Mouse (Mus musculus): ENCODE data around the gene Ston2. TPM values are rescaled to one million over a fixed set of nuclear protein-coding genes. Genes with fewer than 3 reads are reported as not detected.

Ston2 gene
- polyA plus RNA-seq (2015; fragmentation: Nextera tagmentation; extraction: Ambion mirVana) = 9.8 and 11.1 TPM in 2 replicates

DNA sequence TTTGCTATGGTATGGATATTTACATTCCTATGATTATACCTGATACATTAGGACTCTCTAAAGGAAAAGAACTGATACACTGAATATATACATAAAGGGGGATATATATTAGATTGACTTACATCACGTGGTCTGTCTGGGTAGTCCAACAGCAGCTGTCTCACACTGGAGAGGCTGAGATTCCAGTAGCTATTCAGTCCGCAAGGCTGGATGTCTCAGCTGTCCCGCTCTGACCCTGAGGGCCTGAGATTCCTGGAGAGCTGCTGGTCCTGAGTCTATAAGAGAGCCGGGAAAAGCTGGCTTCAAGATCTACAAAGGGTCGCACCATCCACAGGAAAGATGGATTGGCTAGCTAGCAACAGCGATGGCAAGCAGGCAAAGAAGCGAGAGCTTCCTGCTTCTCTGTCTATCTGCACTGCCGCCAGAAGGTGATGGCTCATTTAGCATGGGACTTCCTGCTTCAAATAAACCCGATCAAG, at the start of gene Ston2:
Ston2 (minus strand) TSS at position 429 of the 479 bp plus-strand sequence.
- Histone ChIP-seq H3K36me3 (no peaks in the 10 kb centered on the region), H3K27ac (no peak within 1 kb of the TSS), H3K4me1 (0 out of 2 replicates have a peak, but pooled peaks cover 6% of the 10 kb centered on the region), H3K4me3 (replicated peaks) (no peak within 1 kb of the TSS), H3K4me2 (no peak within 1 kb of the TSS), H3K9ac (no peak within 1 kb of the TSS), H3K9me3 (no peaks in the 10 kb centered on the region), H3K27me3 (replicated peaks) (no peaks in the 10 kb centered on the region)
- 60% methylated on average over 9 of the region's 9 CpGs for WGBS
- ATAC-seq (ENCODE audit: insufficient read depth, low FRiP score, low read depth) = no peak

DNA sequence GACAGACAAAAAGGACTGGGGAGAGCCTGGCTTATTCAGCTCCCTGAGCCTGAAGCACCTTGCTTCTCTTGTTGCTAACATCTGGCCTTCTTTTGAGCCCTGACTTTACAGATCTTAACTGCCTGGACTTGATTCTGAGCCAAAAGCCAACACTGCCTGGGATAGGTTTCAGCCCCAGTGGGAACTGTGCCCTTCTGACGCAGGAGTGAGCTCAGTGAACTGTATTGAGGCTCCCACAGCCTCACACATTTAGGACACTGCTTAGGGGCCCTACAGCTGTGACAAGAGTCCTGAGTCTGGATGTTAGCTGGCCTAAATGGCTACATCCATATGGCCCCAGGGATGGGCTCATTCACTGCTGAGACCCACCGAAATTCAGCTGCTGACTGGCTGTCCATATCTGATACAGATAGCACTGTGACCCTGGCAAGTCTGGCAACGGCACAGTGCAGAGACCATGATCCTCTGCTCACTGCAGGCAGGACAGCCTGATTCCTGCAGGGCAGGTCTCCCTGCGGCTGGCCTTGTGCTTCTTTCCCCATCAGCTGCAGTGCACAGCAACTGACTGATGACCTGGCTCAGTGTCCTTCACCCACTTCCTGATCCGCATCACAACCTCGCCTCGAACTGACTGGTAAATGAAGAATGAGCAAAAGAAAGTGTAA, 49.3 kb upstream of the Ston2 start:
- 73% methylated on average over 7 of the region's 7 CpGs for WGBS
- H3K4me2 ChIP-seq = no peak overlapping the region

DNA sequence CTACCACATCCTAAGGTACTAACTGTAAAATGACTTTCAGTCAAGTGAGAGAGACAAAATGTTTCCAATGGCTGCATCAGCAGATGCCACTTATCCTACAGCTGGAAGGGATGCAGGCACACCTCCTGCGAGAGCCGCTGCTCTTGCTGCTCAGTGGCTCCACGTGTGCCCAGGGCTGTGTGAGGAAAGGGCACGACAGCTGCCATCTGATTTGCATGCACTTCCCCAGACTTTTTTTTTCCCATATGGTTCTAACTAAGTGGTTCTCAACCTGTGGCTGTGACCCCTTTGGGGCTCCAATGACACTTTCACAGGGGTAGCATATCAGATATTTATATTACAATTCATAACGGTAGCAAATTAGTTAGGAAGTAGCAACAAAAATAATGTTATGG, 45.7 kb upstream of the Ston2 start:
- H3K4me2 ChIP-seq = no peak overlapping the region
- no peak overlapping the region for H3K9ac ChIP-seq
- H3K4me1 ChIP-seq = no peaks in the 10 kb centered on the region
- no peak overlapping the region for H3K4me3 ChIP-seq (replicated peaks)
- H3K27me3 ChIP-seq (replicated peaks) = no peaks in the 10 kb centered on the region
- H3K36me3 ChIP-seq = peaks cover 44% of the 10 kb centered on the region
- no peak for ATAC-seq (ENCODE audit: insufficient read depth, low FRiP score, low read depth)
- no peak overlapping the region for H3K27ac ChIP-seq
- no peaks in the 10 kb centered on the region for H3K9me3 ChIP-seq
- WGBS = 80% methylated on average over 5 of the region's 5 CpGs

More for the DNA sequence above, 49.3 kb upstream of the Ston2 start:
- H3K9ac ChIP-seq = no peak overlapping the region
- peaks cover 49% of the 10 kb centered on the region for H3K36me3 ChIP-seq
- no peaks in the 10 kb centered on the region for H3K9me3 ChIP-seq
- peak; percentile 29; the same call in 1 of the 2 replicates for ATAC-seq (ENCODE audit: insufficient read depth, low FRiP score, low read depth)
- H3K27ac ChIP-seq = no peak overlapping the region
- H3K4me1 ChIP-seq = no peaks in the 10 kb centered on the region
- H3K4me3 ChIP-seq (replicated peaks) = no peak overlapping the region
- no peaks in the 10 kb centered on the region for H3K27me3 ChIP-seq (replicated peaks)

DNA sequence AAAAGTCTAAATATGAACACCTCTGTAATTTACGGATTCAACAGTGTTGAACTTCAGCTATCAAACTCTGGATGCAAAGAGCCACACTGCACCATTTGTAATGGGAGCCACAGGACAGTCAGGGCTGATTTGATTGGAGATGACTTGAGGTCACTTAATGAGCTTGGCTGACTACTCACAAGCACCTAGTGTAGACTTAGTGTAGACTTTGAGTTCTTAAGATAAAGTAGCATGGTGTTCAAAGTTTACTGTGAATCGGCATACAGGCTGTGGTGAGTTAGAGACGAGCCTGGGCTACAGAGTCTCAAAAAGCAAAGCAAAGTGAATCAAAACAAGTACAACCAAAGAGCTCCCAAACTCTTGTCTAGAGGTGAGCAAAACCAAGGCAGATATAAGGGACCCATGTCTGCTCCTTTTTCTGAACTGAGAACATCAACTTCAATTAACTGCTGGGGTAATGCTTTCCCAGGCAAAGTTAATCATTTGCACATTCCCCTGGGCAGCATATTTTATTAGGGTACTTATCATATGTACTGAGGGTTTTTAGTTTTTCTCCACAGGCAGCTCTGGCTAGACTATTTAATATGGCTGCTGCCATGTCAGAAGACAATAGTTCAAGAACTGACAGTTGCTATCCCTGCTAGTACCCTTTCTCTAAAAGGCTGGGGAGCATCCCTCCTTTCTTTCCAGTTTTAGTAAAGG, 45.2 kb upstream of the Ston2 start:
- peaks cover 46% of the 10 kb centered on the region for H3K36me3 ChIP-seq

DNA sequence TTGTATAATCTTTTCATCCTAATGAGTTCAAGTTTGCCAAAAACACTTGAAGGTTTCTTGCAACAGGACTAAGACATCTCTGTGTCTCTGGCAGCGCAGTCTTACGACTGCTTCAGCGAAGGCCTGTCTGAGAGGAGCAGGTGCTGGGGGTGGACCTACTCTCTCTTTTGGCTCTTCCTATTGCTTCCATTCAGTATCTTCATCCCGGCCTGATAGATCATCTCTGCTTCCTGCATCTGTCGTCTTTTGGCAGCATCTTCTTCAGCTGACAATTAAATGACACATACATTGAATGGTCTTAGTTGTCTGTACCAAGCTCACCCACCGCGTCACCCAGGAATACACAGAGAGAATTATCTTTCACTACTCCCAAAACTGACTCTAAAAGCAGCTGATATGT, 43.2 kb upstream of the Ston2 start:
- H3K27me3 ChIP-seq (replicated peaks) = no peaks in the 10 kb centered on the region
- H3K4me1 ChIP-seq = no peaks in the 10 kb centered on the region
- peaks cover 49% of the 10 kb centered on the region for H3K36me3 ChIP-seq
- no peak overlapping the region for H3K27ac ChIP-seq
- WGBS = 90% methylated on average over 7 of the region's 7 CpGs
- H3K9ac ChIP-seq = no peak overlapping the region
- no peak for ATAC-seq (ENCODE audit: insufficient read depth, low FRiP score, low read depth)
- no peaks in the 10 kb centered on the region for H3K9me3 ChIP-seq
- no peak overlapping the region for H3K4me2 ChIP-seq
- H3K4me3 ChIP-seq (replicated peaks) = no peak overlapping the region

More for the DNA sequence above, 45.2 kb upstream of the Ston2 start:
- H3K9me3 ChIP-seq = no peaks in the 10 kb centered on the region
- 86% methylated on average over 3 of the region's 3 CpGs for WGBS
- no peaks in the 10 kb centered on the region for H3K27me3 ChIP-seq (replicated peaks)
- ATAC-seq (ENCODE audit: insufficient read depth, low FRiP score, low read depth) = no peak
- H3K9ac ChIP-seq = no peak overlapping the region
- no peak overlapping the region for H3K4me3 ChIP-seq (replicated peaks)
- no peak overlapping the region for H3K4me2 ChIP-seq
- no peak overlapping the region for H3K27ac ChIP-seq
- no peaks in the 10 kb centered on the region for H3K4me1 ChIP-seq

DNA sequence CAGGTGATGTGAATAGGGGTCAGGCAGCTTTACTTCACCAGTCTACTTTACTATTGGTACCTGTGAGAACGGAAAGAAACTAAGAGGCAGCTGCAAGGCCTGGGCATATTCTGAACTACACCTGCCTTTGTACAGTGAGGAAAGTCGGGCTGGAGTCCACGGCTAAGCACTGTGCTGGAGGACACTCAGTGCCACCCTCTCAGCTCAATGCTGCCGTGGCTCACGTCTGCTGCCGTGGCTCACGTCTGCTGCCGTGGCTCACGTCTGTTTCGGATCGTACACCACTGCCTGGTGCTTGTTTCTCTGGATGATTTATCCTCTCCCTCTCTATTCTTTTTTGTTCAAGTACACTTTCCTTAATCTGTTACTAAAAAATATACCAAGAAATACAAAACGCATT, 32.3 kb upstream of the Ston2 start:
- Histone ChIP-seq H3K4me2 (no peak overlapping the region), H3K36me3 (peaks cover 31% of the 10 kb centered on the region), H3K9me3 (no peaks in the 10 kb centered on the region), H3K4me3 (replicated peaks) (no peak overlapping the region), H3K27me3 (replicated peaks) (no peaks in the 10 kb centered on the region), H3K27ac (no peak overlapping the region), H3K9ac (no peak overlapping the region), H3K4me1 (no peaks in the 10 kb centered on the region)
- ATAC-seq (ENCODE audit: insufficient read depth, low FRiP score, low read depth) = no peak
- WGBS = 91% methylated on average over 12 of the region's 12 CpGs

DNA sequence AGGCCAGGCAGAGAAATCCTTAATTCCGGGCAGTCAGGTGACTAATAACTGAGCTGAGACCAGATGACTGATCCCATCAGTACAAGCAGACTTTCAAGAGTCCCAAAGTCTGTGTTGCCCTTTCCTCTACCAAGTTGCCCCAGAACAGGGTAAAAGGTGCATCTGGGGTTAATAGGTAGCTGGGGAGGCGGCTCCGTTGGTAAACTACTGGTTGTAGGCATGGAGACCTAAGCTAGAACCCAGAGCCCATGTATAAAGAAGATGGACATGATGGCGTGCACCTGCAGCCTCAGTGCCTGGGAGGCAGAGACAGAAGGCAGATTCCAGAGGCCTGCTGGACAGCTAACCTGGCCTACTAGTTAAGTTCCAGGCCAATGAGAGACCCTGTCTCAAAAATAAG, 30.5 kb upstream of the Ston2 start:
- H3K4me3 ChIP-seq (replicated peaks) = no peak overlapping the region
- no peak overlapping the region for H3K27ac ChIP-seq
- no peak overlapping the region for H3K9ac ChIP-seq
- H3K36me3 ChIP-seq = peaks cover 34% of the 10 kb centered on the region
- no peaks in the 10 kb centered on the region for H3K27me3 ChIP-seq (replicated peaks)
- no peak for ATAC-seq (ENCODE audit: insufficient read depth, low FRiP score, low read depth)
- H3K4me1 ChIP-seq = no peaks in the 10 kb centered on the region
- H3K9me3 ChIP-seq = no peaks in the 10 kb centered on the region
- 89% methylated on average over 4 of the region's 4 CpGs for WGBS
- H3K4me2 ChIP-seq = no peak overlapping the region

DNA sequence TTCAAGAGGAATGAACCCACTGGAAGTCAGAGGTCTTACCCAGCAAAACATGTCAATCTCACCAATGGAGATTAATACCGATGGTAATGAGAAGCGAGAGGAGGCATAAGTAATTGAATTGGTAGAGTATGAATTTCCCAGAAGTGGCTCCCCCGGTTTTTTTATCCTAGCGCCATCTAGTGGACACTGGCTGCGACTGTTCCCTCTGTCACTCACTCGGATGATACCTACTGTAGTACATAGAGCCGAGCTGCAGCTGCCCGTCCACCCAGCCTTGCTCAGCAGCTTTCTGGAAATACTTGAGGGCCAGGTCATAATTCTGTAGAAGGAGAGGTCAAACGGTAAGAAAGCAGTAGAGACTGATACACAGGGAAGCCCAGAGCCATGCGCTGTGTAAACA, 27.8 kb upstream of the Ston2 start:
- H3K9me3 ChIP-seq = no peaks in the 10 kb centered on the region
- H3K36me3 ChIP-seq = peaks cover 42% of the 10 kb centered on the region
- no peak overlapping the region for H3K27ac ChIP-seq
- peak; percentile 50; the same call in 1 of the 2 replicates for ATAC-seq (ENCODE audit: insufficient read depth, low FRiP score, low read depth)
- WGBS = 26% methylated on average over 10 of the region's 10 CpGs
- no peak overlapping the region for H3K9ac ChIP-seq
- no peaks in the 10 kb centered on the region for H3K4me1 ChIP-seq
- H3K4me3 ChIP-seq (replicated peaks) = no peak overlapping the region
- no peak overlapping the region for H3K4me2 ChIP-seq
- H3K27me3 ChIP-seq (replicated peaks) = no peaks in the 10 kb centered on the region

DNA sequence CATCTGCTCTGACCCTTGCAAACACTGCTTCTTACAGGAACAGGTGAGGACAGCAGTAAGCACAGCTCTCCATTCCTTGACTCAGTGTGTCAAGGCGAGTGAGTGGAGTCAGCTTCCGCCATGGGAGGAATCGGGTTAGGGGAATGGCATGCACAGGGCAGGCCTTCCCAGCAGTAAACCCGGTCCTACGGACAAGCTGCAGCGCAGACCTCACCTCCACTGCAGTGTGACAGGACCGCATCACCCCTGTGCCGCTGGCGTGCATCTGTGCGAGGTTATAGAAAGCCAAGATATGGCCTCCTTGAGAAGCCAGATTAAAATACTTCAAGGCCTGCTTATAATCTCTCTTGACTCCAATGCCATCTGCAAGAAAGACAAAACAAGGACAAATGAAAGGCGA, 27.4 kb upstream of the Ston2 start:
- H3K4me1 ChIP-seq = no peaks in the 10 kb centered on the region
- WGBS = 96% methylated on average over 11 of the region's 11 CpGs
- no peak overlapping the region for H3K9ac ChIP-seq
- no peak overlapping the region for H3K4me3 ChIP-seq (replicated peaks)
- no peak for ATAC-seq (ENCODE audit: insufficient read depth, low FRiP score, low read depth)
- no peak overlapping the region for H3K4me2 ChIP-seq
- no peaks in the 10 kb centered on the region for H3K27me3 ChIP-seq (replicated peaks)
- no peak overlapping the region for H3K27ac ChIP-seq
- peaks cover 45% of the 10 kb centered on the region for H3K36me3 ChIP-seq
- no peaks in the 10 kb centered on the region for H3K9me3 ChIP-seq

DNA sequence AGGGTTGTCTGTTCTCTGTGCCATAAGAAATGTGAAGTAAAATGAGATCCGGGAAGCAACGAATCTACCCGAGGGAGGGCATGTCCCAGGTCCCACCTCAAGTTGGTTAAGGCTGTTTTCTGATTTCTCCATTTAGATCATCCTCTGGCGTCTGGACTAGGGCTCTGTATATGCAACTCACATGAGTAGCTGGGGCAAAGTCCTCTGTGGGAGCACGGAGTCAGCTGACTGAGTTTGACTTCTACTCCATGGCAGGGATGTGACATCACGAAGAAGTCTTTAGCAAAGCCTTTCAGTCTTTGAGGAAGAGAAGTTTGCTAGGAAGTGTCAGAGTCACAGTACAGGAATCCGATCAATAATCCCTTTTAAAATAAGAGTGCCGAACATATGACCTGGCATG, 20.7 kb upstream of the Ston2 start:
- no peak overlapping the region for H3K4me3 ChIP-seq (replicated peaks)
- peaks cover 56% of the 10 kb centered on the region for H3K36me3 ChIP-seq
- H3K4me1 ChIP-seq = no peaks in the 10 kb centered on the region
- no peak overlapping the region for H3K4me2 ChIP-seq
- no peak for ATAC-seq (ENCODE audit: insufficient read depth, low FRiP score, low read depth)
- H3K9me3 ChIP-seq = no peaks in the 10 kb centered on the region
- H3K9ac ChIP-seq = no peak overlapping the region
- H3K27me3 ChIP-seq (replicated peaks) = no peaks in the 10 kb centered on the region
- WGBS = 90% methylated on average over 8 of the region's 8 CpGs
- no peak overlapping the region for H3K27ac ChIP-seq

DNA sequence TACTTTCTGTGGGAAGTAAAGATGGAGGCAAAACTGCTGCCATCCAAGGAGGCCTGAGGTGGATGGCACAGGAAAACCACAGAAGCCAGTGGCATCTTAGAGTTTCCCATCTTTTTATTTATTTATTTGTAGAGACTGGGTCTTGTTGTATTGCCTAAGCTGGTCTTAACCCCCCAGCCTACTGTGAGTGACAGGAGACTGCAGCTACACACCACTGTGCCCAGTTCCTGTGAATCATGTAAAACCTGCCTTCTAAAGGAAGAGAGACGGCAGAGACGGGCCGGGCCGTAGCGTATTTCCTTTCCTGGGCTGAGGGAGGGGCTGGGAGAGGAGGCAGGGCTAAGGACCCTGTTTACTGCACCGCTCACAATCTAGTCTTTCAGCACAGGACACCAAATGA, 19.6 kb upstream of the Ston2 start:
- H3K27me3 ChIP-seq (replicated peaks) = no peaks in the 10 kb centered on the region
- H3K4me2 ChIP-seq = no peak overlapping the region
- no peak overlapping the region for H3K4me3 ChIP-seq (replicated peaks)
- no peaks in the 10 kb centered on the region for H3K4me1 ChIP-seq
- H3K27ac ChIP-seq = no peak overlapping the region
- WGBS = 78% methylated on average over 6 of the region's 6 CpGs
- no peak for ATAC-seq (ENCODE audit: insufficient read depth, low FRiP score, low read depth)
- no peaks in the 10 kb centered on the region for H3K9me3 ChIP-seq
- H3K36me3 ChIP-seq = peaks cover 48% of the 10 kb centered on the region
- H3K9ac ChIP-seq = no peak overlapping the region

DNA sequence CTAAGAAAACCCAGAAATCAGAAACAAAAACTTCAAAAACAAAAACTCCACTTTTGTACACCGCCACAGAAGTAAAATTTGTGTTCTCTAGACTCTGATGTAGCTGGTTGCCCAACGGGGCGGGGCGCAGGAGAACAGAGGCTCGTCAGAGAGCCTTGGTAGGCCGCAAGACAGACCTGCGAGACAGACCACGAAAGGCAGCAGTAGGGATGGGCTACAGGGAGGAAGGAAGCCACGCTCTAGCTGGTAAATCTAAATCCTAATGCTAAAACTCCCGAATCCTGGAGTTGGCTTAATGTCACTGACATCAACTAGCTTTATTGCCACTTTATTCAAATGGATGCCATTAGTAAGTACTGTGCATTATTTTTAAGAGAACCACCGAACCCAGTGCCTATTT, 18.9 kb upstream of the Ston2 start:
- peaks cover 43% of the 10 kb centered on the region for H3K36me3 ChIP-seq
- no peaks in the 10 kb centered on the region for H3K27me3 ChIP-seq (replicated peaks)
- WGBS = 87% methylated on average over 11 of the region's 11 CpGs
- no peak overlapping the region for H3K4me3 ChIP-seq (replicated peaks)
- no peak overlapping the region for H3K9ac ChIP-seq
- no peak overlapping the region for H3K27ac ChIP-seq
- no peaks in the 10 kb centered on the region for H3K9me3 ChIP-seq
- H3K4me1 ChIP-seq = no peaks in the 10 kb centered on the region
- no peak overlapping the region for H3K4me2 ChIP-seq
- no peak for ATAC-seq (ENCODE audit: insufficient read depth, low FRiP score, low read depth)
